Mouse (Mus musculus): ENCODE measurements around the gene Phf21a. TPM values are rescaled to one million over a fixed set of nuclear protein-coding genes. Genes with fewer than 3 reads are reported as not detected.

Phf21a gene
- total RNA-seq (2021), result 10 to 100 TPM; 54.6 to 82.5 TPM
- long read RNA-seq, experiment 1, partial matches to known transcripts, result 6 of 14 reads
- long read RNA-seq, experiment 1, other reads (novel, unspliced or antisense), result 8 of 14 reads
- long read RNA-seq, experiment 2, partial matches to known transcripts, result 1 of 4 reads
- long read RNA-seq, experiment 2, other reads (novel, unspliced or antisense), result 3 of 4 reads

GRCm38 (mm10) chr2:92092817-92093216, at the start of gene Phf21a:
TSS of gene Phf21a (plus strand) at chr2:92093117.
- DNase-seq, result no peak

GRCm38 (mm10) chr2:92043285-92043684, 49.6 kb upstream of the Phf21a start:
- DNase-seq, result no peak

- peak; percentile 32 for DNase-seq
Observed at GRCm38 (mm10) chr2:92047601-92048000, 45.3 kb upstream of the Phf21a start.

DNA sequence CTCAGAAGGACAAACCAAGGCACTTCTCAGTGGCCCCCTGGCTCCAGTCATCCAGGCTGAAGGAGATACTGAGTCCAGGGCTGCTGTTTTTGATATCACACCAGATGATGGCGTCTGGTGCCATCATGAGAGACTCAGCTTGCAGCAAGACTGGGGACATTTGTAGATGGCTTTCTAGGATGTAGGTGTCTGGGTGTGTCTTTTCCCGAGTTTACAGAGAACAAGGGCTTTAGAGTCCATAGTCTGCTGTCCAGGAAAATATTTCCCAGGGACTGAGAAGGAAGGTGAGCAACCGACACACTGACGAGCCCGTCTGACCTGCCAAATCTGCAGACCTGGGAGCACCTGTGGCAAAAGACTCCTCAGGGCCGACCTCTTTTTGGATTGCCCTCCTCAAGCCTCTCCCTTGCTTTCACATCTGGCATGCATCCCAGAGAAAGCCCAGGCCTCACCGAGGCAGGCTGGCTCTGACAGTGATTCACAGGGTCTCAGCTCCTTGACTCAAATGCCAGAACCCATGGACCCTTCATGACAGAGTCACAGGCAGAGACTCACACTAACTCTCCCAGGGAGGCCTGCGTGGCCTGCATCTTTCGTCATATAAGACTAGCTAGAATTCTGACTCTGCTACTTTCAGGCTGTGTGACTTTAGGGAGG, 44.8 kb upstream of the Phf21a start:
- no peak for DNase-seq

DNA sequence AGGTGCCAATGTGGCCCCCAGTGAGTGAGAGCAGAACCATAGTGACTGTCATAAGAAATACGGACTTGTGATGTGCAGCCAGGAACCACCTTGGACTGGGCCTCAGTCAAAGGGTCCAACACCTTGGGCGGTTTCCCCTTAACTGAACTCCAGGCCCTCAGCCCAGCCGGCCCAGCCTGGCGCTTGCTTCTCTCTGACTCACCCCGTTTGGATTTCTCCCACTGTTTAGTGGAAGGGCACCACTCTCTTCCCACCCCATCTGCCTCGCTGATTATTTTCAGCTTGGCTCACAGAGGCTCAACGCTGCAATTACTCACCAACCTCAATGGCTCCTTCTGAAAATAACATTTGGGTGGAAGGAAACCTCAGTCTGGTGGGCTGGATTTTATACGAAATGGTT, 40.7 kb upstream of the Phf21a start:
- DNase-seq, result peak; percentile 41

GRCm38 (mm10) chr2:92052754-92053153, 40.2 kb upstream of the Phf21a start:
- DNase-seq, result no peak

DNA sequence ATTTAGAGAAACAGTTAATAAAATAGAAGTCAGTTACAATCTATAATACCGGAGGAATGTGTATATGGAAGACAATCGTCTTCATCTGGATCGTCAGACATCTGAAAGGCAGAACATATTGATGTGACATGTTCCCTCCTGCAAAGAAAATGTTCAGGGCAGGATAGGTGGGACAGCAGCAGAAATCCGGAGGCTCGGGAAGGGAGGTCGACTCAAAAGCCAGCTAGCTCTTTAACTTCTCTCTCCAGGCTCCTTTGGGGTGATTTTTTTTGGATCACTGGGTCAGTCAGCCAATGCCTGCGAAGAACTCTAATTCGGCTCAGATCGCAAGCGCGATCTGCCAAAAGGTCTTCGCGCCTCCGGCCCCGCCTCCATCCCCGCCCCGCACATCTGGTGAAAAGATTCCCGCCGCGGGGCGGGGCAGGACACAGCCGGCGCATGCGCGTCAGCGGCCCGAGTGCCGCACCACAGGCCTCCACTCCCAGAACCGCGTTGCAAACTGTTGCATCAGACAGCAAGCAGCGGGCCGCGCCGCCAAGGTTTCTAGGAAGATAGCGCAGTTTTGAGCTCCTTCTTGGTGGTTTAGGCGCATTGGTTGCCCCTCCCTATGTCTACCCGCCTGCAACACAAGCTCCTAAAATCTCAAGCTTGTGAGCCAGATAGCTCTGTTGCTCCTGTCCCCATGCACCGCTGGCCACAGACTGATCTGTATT, 37.7 kb upstream of the Phf21a start:
- DNase-seq, result peak; percentile 96

DNA sequence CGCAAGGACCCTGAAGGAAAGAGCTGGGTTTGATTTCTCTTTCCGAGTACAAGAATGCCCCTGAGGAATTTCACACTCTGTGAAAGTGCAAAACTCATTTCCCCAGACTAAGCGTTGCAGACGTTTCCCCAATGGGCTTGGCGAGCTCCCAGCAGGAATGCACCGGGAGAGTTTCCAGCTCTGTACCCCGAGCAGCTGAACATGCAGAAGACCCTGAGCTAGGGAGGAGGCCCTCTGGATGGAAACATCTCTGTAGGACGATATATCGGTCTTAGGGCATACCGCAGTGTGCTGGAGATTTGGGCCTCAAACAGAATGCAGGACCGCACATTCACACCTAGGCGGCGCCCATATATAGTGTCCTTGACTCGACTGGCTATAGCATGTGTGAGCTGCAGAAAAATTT, 37.1 kb upstream of the Phf21a start:
- DNase-seq, result peak; percentile 76

DNA sequence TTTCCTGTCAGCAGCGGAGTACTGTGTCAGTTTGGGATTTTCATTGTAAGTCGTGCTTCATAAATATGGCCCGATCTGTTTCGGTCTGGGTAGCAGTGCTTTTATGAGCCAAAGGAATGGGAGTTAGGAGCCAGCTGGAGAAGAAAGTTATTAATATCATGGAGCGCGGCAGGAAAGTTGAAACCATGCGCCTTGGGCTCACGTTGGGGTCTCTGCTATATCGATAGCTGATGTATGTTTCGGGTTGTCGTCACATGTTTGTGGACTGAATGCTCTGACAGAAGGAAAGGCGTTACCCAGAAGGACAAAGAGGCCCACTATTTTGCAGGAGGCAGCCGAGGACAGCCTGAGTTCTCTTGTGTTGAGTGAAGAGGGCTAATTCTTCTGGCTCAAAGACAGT, 36.2 kb upstream of the Phf21a start:
- DNase-seq, result no peak

DNA sequence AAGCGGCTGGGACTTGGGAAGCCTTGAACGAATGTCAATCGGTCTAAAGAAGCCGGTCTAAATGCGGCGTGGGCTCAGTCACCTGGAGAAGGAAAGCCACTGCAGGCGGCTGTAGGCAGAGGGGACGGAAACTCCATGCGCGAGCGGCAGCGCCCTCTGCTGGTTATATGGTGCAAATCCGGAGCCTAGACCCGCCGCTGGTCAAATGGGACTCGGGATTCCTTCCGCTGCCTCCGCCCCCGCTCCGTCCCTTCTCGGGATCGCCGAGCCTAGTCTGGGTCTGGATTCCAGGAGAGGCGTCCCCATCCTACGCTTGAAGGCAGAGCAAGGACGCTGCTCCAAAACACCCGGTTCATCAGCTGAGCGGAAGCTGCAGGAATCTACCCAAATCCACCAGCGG, 34.4 kb upstream of the Phf21a start:
- peak; percentile 95 for DNase-seq

DNA sequence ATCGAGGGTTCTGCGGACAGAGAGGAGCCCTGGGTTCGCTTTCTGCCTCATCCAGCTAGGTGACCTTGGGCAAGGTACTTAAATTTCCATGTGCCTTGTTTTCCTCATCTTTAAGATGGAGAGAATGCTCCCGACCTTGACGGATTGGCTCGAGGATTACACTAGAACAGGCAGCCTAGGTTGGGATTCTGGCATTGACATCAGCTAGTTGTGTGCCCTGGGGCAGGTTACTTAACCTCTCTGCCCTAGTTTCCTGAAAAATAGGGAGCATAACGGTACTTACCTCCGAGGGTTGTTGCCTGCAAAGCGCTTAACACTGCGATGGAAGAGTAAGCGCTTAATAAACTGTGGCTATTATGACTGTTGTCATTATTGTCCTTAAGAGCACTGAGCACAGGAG, 34.0 kb upstream of the Phf21a start:
- no peak for DNase-seq

DNA sequence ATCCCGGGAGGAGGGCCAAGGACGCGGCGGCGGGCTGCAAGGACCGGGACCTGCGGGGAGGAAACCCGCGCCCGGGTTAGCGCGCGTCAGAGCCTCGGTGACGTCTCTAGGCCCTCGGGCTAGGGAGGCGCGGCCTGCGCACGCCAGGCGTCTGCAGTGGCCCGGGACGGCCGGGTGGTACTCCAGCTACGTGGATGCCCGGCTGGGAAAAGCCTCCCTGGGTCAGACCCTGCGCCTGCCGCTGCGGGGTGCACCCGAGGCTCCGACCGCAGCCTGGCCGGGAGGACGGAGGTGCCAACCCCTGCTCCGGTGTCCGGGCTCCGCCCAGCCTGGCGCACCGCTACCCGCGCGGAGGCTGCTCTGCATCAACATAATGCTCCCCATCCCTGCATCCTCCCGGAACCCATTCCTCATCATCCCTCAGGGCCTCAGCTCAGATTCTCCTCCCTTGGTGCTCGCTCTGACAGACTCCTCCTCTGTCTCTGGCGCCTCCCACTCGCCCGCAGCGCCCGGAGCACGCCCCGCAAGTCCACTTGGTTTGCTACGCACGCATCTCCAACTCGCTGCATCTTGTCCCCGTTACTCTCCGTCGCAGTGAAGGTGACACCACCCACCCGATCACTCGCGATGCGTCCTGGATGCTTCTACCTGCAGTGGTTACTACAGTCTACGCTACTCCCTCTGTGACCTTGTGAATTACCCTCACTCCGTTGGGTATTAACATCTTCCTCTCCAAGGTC, 33.3 kb upstream of the Phf21a start:
- peak; percentile 76 for DNase-seq

DNA sequence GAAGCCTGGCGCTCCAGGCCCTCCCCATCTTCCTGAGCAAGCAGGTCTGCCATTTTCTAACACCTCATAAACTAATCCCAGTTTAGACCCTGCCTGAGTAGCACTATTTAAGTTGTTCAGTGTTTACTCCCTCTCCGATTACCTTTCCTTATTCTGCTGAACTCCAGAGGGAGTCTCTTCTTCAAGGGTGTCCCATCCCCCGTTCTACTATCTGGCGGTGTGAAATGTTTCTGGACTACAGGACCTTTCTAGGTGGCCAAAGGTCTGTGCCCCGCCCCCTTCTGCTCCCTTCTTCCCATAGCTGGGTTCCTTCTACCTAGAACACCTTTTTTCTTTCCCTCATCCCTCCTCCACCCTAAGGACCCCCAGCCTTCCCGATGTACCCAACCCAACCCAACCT, 32.6 kb upstream of the Phf21a start:
- no peak for DNase-seq

GRCm38 (mm10) chr2:92061337-92061736, 31.6 kb upstream of the Phf21a start:
- DNase-seq, result no peak

DNA sequence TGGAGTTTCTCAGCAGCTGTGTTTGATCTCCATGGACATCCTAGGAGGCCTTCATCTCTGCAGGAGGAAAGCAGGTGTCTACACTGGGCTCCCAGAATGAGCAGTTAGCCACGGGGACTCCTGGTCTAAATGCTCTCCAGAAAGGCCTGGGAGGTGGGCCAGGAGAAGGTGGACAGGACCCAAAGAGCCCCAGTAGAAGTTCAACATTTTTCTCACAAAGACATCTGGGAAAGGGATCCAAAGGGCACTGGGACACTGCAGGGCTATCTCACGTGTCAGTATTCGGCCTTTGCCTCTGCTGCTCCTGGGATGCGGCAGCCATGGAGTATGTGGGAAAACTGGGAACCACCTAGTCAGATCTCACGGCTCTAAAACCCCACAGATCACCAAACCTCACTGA, 29.8 kb upstream of the Phf21a start:
- DNase-seq, result no peak

DNA sequence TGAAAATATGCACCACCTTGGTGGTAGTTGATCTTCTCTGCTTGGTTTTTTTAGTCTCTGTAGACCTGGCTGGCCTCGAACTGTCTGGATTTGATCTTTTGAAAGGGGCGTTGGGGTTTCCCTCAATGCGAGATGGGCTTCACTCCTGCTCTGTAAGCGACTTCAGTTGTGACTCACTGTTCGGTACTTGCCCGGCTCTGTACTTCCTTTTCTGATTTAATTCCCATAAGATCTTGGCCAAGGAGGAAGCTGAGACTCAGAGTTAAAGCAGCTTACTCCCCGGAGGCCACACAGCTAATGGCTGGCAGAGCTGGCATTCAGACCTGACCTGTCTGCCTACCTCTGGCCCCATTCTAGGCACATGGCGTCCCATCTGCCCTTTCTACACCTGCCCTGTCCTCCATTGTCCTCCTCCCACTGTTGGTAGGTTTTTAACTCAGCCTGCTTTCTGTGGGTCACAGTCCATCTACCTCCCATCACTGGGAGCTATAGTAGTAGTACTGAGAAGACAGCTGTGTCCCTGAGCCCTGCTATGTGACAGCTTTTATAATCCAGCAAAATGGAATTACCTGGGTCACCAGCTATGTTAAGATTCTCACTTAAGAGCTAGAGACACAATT, 27.5 kb upstream of the Phf21a start:
- no peak for DNase-seq

DNA sequence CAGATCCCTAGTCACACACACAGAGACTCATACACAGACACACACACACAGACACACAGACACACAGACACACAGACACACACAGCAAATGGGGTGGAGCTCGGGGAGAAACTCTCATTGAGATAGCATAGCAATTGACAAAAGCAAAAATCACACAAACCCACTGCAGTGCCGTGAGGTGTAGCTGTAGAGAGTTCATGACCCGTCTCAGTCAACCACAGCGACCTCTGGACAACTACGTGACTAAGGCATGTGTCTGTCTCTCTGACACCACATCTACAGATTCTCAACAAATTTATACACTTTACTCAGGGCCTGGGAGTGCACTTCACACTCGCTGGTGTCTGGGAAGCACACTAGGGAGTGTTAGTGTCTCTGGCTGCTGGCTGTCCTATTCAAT, 27.0 kb upstream of the Phf21a start:
- DNase-seq, result no peak

DNA sequence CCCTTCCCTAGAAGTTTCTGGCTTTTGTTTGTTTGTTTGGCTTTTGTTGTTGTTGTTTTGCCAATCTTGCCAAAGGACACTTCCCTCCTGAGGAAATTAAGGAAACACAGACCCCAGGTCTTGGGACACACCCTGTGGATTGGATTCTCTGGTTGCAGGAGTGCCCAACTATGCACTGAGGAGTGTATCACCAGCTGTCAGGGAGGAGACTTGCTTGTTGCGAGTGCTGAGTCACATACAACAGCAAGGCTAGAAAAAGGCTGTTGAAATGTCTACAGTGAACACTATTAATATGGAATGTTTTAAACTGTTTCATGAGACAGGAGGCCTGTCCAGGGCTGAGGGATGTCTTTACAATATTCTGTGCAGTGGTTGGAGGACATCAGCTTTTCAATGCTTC, 26.0 kb upstream of the Phf21a start:
- no peak for DNase-seq

GRCm38 (mm10) chr2:92067600-92067999, 25.3 kb upstream of the Phf21a start:
- no peak for DNase-seq

DNA sequence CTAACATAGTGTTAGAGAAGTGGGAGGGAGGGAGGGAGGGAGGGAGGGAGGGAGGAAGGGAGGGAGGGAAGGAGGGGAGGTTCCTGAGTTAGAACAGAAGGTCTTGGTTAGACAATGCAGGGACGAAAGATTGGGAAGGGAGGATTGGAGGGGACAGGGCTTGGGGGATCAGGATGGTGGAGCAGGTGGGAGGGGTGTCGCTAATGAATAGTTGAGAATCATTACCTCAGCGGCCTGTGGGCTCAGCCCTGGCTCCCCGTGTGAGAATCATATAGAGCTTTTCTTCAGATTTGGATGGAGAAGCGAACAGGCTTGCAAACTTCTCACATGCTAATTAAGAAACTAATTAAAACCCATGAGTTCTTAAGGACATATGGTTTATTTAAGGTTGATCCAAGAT, 23.3 kb upstream of the Phf21a start:
- no peak for DNase-seq

DNA sequence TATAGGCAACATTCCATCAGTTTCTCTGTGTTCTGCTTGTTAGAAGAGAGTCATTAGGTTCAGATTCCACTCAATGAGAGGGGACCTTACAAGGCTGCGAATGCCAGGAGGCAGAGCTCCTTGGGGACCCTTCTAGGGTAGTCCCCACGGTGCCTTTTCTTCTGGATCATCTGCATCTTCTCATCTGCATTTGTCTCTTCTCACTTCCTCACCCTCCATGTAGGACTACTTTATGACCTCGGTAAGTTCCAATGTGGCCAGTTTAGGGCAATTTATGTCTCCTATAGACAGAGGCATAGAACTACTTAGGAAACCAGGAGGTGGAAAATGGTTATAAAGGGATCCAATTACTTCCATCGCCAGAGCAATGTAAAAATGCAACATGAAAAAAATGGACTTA, 21.8 kb upstream of the Phf21a start:
- no peak for DNase-seq

- no peak for DNase-seq
Observed at GRCm38 (mm10) chr2:92076086-92076692, 16.7 kb upstream of the Phf21a start.

Data from adrenal gland, postnatal 10 days (tissue).